Mouse (Mus musculus): ENCODE measurements around the gene Hsp90ab1. TPM values are rescaled to one million over a fixed set of nuclear protein-coding genes. Genes with fewer than 3 reads are reported as not detected.

Gene Hsp90ab1
- 1,227 and 1,796 TPM in 2 replicates for polyA plus RNA-seq (2012; rRNA removed)

GRCm38 (mm10) chr17:45573087-45573779 is at the start of gene Hsp90ab1:
Hsp90ab1 (minus strand) TSS chr17:45573271.

GRCm38 (mm10) chr17:45601877-45602304 is 28.8 kb upstream of the Hsp90ab1 start, which contains the start of gene Mymx:
Mymx (minus strand) TSS chr17:45602102.

GRCm38 (mm10) chr17:45599446-45600242 is 26.6 kb upstream of the Hsp90ab1 start, which contains the start of gene Slc29a1:
Slc29a1 (minus strand) TSS chr17:45599606.

GRCm38 (mm10) chr17:45563655-45564530 is 9.2 kb downstream of the Hsp90ab1 start, which contains the start of gene Slc35b2:
Slc35b2 (plus strand) TSS chr17:45563874.

GRCm38 (mm10) chr17:45555452-45556106 is 17.5 kb downstream of the Hsp90ab1 start, which contains the start of gene Nfkbie:
Nfkbie (plus strand) TSS chr17:45555703.

GRCm38 (mm10) chr17:45549617-45550181 is 23.4 kb downstream of the Hsp90ab1 start, which contains the start of gene Tmem151b:
Tmem151b (minus strand) TSS chr17:45549677.

GRCm38 (mm10) chr17:45523263-45523662 is 49.8 kb downstream of the Hsp90ab1 start, which contains the start of gene Tcte1:
Tcte1 (plus strand) TSS chr17:45523434.

Other genes with a start within 250 kb of the Hsp90ab1 start
- gene Cdc5l, start 139.5 kb downstream of the Hsp90ab1 start, polyA plus RNA-seq (2012; rRNA removed), result 51.3 and 57.5 TPM in 2 replicates
- 0.18 and 0.45 TPM in 2 replicates for gene Spats1, start 97.9 kb downstream of the Hsp90ab1 start, polyA plus RNA-seq (2012; rRNA removed)
- gene Aars2, start 66.4 kb downstream of the Hsp90ab1 start, polyA plus RNA-seq (2012; rRNA removed), result 21.9 and 24.1 TPM in 2 replicates
- 0.04 and 0.10 TPM in 2 replicates for gene Tcte1, start 49.8 kb downstream of the Hsp90ab1 start, polyA plus RNA-seq (2012; rRNA removed)
- 12.7 and 14.0 TPM in 2 replicates for gene Tmem151b, start 23.6 kb downstream of the Hsp90ab1 start, polyA plus RNA-seq (2012; rRNA removed)
- gene Nfkbie, start 17.6 kb downstream of the Hsp90ab1 start, polyA plus RNA-seq (2012; rRNA removed), result 3.4 and 4.1 TPM in 2 replicates
- gene Slc35b2, start 9.4 kb downstream of the Hsp90ab1 start, polyA plus RNA-seq (2012; rRNA removed), result 59.0 and 67.3 TPM in 2 replicates
- gene Slc29a1, start 26.3 kb upstream of the Hsp90ab1 start, polyA plus RNA-seq (2012; rRNA removed), result 49.8 and 51.7 TPM in 2 replicates
- 0.17 and 9.4 TPM in 2 replicates for gene Mymx, start 28.8 kb upstream of the Hsp90ab1 start, polyA plus RNA-seq (2012; rRNA removed)
- 0.16 and 1.6 TPM in 2 replicates for gene Capn11, start 86.1 kb upstream of the Hsp90ab1 start, polyA plus RNA-seq (2012; rRNA removed)
- gene Mrpl14, start 113.1 kb upstream of the Hsp90ab1 start, polyA plus RNA-seq (2012; rRNA removed), result 53.4 and 76.5 TPM in 2 replicates
- 93.6 and 123 TPM in 2 replicates for gene Tmem63b, start 113.6 kb upstream of the Hsp90ab1 start, polyA plus RNA-seq (2012; rRNA removed)
- gene 1600014C23Rik, start 160.6 kb upstream of the Hsp90ab1 start, polyA plus RNA-seq (2012; rRNA removed), result 0.12 and 0.15 TPM in 2 replicates